Mouse (Mus musculus) induced T-regulatory cell, adult 2 months (primary cell): Measurements from ENCODE around the gene Nabp1.
A peak's percentile ranks its signal among the peaks of the same experiment; 100 is the strongest.

ENCODE experiments used
- DNase-seq: peaks from one replicate; pipeline ENCODE4 v3.0.0-alpha.2; 2012; ENCODE audit warnings: low read depth

Gene Nabp1

GRCm38 (mm10) chr1:51478262-51479026 is at the start of gene Nabp1:
Gene Nabp1, minus strand, starts transcription at chr1:51478425.
- DNase-seq = peak; percentile 99

- DNase-seq = peak; percentile 76
These were observed 47.5 kb upstream of the Nabp1 start for GRCm38 (mm10) chr1:51525563-51526265.

- peak; percentile 38 for DNase-seq
These were observed 43.4 kb upstream of the Nabp1 start for GRCm38 (mm10) chr1:51521651-51522050.

GRCm38 (mm10) chr1:51520246-51520780 is 42.1 kb upstream of the Nabp1 start:
- peak; percentile 77 for DNase-seq

GRCm38 (mm10) chr1:51519112-51519511 is 40.9 kb upstream of the Nabp1 start:
- DNase-seq = peak; percentile 34

- DNase-seq = no peak
These were observed 37.4 kb upstream of the Nabp1 start for GRCm38 (mm10) chr1:51515625-51516024.

GRCm38 (mm10) chr1:51515041-51515440 is 36.8 kb upstream of the Nabp1 start:
- DNase-seq = no peak

GRCm38 (mm10) chr1:51514379-51514778 is 36.2 kb upstream of the Nabp1 start:
- peak; percentile 72 for DNase-seq

GRCm38 (mm10) chr1:51513059-51513713 is 35.0 kb upstream of the Nabp1 start:
- peak; percentile 69 for DNase-seq

GRCm38 (mm10) chr1:51512326-51512725 is 34.1 kb upstream of the Nabp1 start:
- DNase-seq = peak; percentile 37

- peak; percentile 65 for DNase-seq
These were observed 31.6 kb upstream of the Nabp1 start for GRCm38 (mm10) chr1:51509776-51510175.

- DNase-seq = peak; percentile 87
These were observed 30.9 kb upstream of the Nabp1 start for GRCm38 (mm10) chr1:51509083-51509482.

GRCm38 (mm10) chr1:51508543-51508942 is 30.3 kb upstream of the Nabp1 start:
- DNase-seq = no peak

- DNase-seq = peak; percentile 43
These were observed 29.2 kb upstream of the Nabp1 start for GRCm38 (mm10) chr1:51507436-51507835.

GRCm38 (mm10) chr1:51506236-51506635 is 28.0 kb upstream of the Nabp1 start:
- peak; percentile 76 for DNase-seq

GRCm38 (mm10) chr1:51505632-51506031 is 27.4 kb upstream of the Nabp1 start:
- DNase-seq = peak; percentile 55

- peak; percentile 41 for DNase-seq
These were observed 24.8 kb upstream of the Nabp1 start for GRCm38 (mm10) chr1:51503055-51503454.

- no peak for DNase-seq
These were observed 24.1 kb upstream of the Nabp1 start for GRCm38 (mm10) chr1:51502353-51502752.

- DNase-seq = peak; percentile 61
These were observed 23.0 kb upstream of the Nabp1 start for GRCm38 (mm10) chr1:51501251-51501650.

- no peak for DNase-seq
These were observed 20.4 kb upstream of the Nabp1 start for GRCm38 (mm10) chr1:51498601-51499098.

- no peak for DNase-seq
These were observed 17.9 kb upstream of the Nabp1 start for GRCm38 (mm10) chr1:51496163-51496562.

GRCm38 (mm10) chr1:51493592-51494307 is 15.5 kb upstream of the Nabp1 start:
- peak; percentile 16 for DNase-seq
